Mouse (Mus musculus): ENCODE measurements around the gene AB124611. TPM values are rescaled to one million over a fixed set of nuclear protein-coding genes. Genes with fewer than 3 reads are reported as not detected.

The AB124611 gene
- polyA plus RNA-seq (2014; fragmentation: Illumina TruSeq; extraction: RNeasy Lipid Tissue Mini Kit (QIAGEN cat#74804); ENCODE audit: low read depth, low replicate concordance), result 1.0 TPM

GRCm38 (mm10) chr9:21525937-21526633, at the start of gene AB124611:
AB124611 (plus strand) TSS chr9:21526176.

GRCm38 (mm10) chr9:21509772-21510688, 15.9 kb upstream of the AB124611 start, which contains the start of gene Tmed1:
Tmed1 (minus strand) TSS chr9:21510252.

GRCm38 (mm10) chr9:21546789-21547074, 20.8 kb downstream of the AB124611 start, which contains the start of gene Carm1:
Carm1 (plus strand) TSS chr9:21546894.

GRCm38 (mm10) chr9:21592703-21593121, 66.7 kb downstream of the AB124611 start, which contains the start of the genes Timm29 and Yipf2:
Timm29 (plus strand) TSS chr9:21592722.
Yipf2 (minus strand) TSS chr9:21592828.

Other genes with a start within 250 kb of the AB124611 start
- 5.5 TPM for gene Kri1, start 238.2 kb upstream of the AB124611 start, polyA plus RNA-seq (2014; fragmentation: Illumina TruSeq; extraction: RNeasy Lipid Tissue Mini Kit (QIAGEN cat#74804); ENCODE audit: low read depth, low replicate concordance)
- gene Cdkn2d, start 234.8 kb upstream of the AB124611 start, polyA plus RNA-seq (2014; fragmentation: Illumina TruSeq; extraction: RNeasy Lipid Tissue Mini Kit (QIAGEN cat#74804); ENCODE audit: low read depth, low replicate concordance), result 7.1 TPM
- not detected for gene Ap1m2, start 213.8 kb upstream of the AB124611 start, polyA plus RNA-seq (2014; fragmentation: Illumina TruSeq; extraction: RNeasy Lipid Tissue Mini Kit (QIAGEN cat#74804); ENCODE audit: low read depth, low replicate concordance)
- gene Slc44a2, start 205.5 kb upstream of the AB124611 start, polyA plus RNA-seq (2014; fragmentation: Illumina TruSeq; extraction: RNeasy Lipid Tissue Mini Kit (QIAGEN cat#74804); ENCODE audit: low read depth, low replicate concordance), result 23.9 TPM
- 20.9 TPM for gene Ilf3, start 158.3 kb upstream of the AB124611 start, polyA plus RNA-seq (2014; fragmentation: Illumina TruSeq; extraction: RNeasy Lipid Tissue Mini Kit (QIAGEN cat#74804); ENCODE audit: low read depth, low replicate concordance)
- gene Qtrt1, start 114.3 kb upstream of the AB124611 start, polyA plus RNA-seq (2014; fragmentation: Illumina TruSeq; extraction: RNeasy Lipid Tissue Mini Kit (QIAGEN cat#74804); ENCODE audit: low read depth, low replicate concordance), result not detected
- 22.1 TPM for gene Dnm2, start 101.3 kb upstream of the AB124611 start, polyA plus RNA-seq (2014; fragmentation: Illumina TruSeq; extraction: RNeasy Lipid Tissue Mini Kit (QIAGEN cat#74804); ENCODE audit: low read depth, low replicate concordance)
- gene Tmed1, start 15.9 kb upstream of the AB124611 start, polyA plus RNA-seq (2014; fragmentation: Illumina TruSeq; extraction: RNeasy Lipid Tissue Mini Kit (QIAGEN cat#74804); ENCODE audit: low read depth, low replicate concordance), result 2.9 TPM
- 4.1 TPM for gene Carm1, start 20.7 kb downstream of the AB124611 start, polyA plus RNA-seq (2014; fragmentation: Illumina TruSeq; extraction: RNeasy Lipid Tissue Mini Kit (QIAGEN cat#74804); ENCODE audit: low read depth, low replicate concordance)
- 78.3 TPM for gene Timm29, start 66.5 kb downstream of the AB124611 start, polyA plus RNA-seq (2014; fragmentation: Illumina TruSeq; extraction: RNeasy Lipid Tissue Mini Kit (QIAGEN cat#74804); ENCODE audit: low read depth, low replicate concordance)
- gene Yipf2, start 66.7 kb downstream of the AB124611 start, polyA plus RNA-seq (2014; fragmentation: Illumina TruSeq; extraction: RNeasy Lipid Tissue Mini Kit (QIAGEN cat#74804); ENCODE audit: low read depth, low replicate concordance), result 9.4 TPM
- gene Smarca4, start 90.0 kb downstream of the AB124611 start, polyA plus RNA-seq (2014; fragmentation: Illumina TruSeq; extraction: RNeasy Lipid Tissue Mini Kit (QIAGEN cat#74804); ENCODE audit: low read depth, low replicate concordance), result 5.7 TPM
- 37.2 TPM for gene Ldlr, start 197.3 kb downstream of the AB124611 start, polyA plus RNA-seq (2014; fragmentation: Illumina TruSeq; extraction: RNeasy Lipid Tissue Mini Kit (QIAGEN cat#74804); ENCODE audit: low read depth, low replicate concordance)
- 0.58 TPM for gene Spc24, start 234.1 kb downstream of the AB124611 start, polyA plus RNA-seq (2014; fragmentation: Illumina TruSeq; extraction: RNeasy Lipid Tissue Mini Kit (QIAGEN cat#74804); ENCODE audit: low read depth, low replicate concordance)